Mouse (Mus musculus) lung, postnatal 4 days (tissue): ENCODE results near the gene Inpp4b.

Experiments used
- DNase-seq, 2 experiments: peaks; one replicate each; pipeline ENCODE4 v3.0.0; 2021

Gene Inpp4b

GRCm38 (mm10) chr8:81342236-81342998 is at the start of gene Inpp4b:
Inpp4b (plus strand) TSS chr8:81342556.
- peak; percentile 77 to 81 for DNase-seq

- no peak for DNase-seq
Observed at GRCm38 (mm10) chr8:81335250-81335649, 7.1 kb upstream of the Inpp4b start.

- peak in 1 of 2 experiments; percentile 14 for DNase-seq
Observed at GRCm38 (mm10) chr8:81341191-81341590, 1.2 kb upstream of the Inpp4b start.

- DNase-seq: peak; percentile 62 to 71
Observed at GRCm38 (mm10) chr8:81341591-81342235, 643 bp upstream of the Inpp4b start.

GRCm38 (mm10) chr8:81342999-81343302 is 595 bp downstream of the Inpp4b start:
- no peak for DNase-seq

GRCm38 (mm10) chr8:81345170-81345697 is 2.9 kb downstream of the Inpp4b start:
- no peak for DNase-seq

- peak in 1 of 2 experiments; percentile 42 for DNase-seq
Observed at GRCm38 (mm10) chr8:81349452-81349851, 7.1 kb downstream of the Inpp4b start.

GRCm38 (mm10) chr8:81353460-81353859 is 11.1 kb downstream of the Inpp4b start:
- DNase-seq: peak in 1 of 2 experiments; percentile 20

GRCm38 (mm10) chr8:81358108-81358507 is 15.8 kb downstream of the Inpp4b start:
- DNase-seq: no peak

GRCm38 (mm10) chr8:81360518-81360917 is 18.2 kb downstream of the Inpp4b start:
- no peak for DNase-seq

GRCm38 (mm10) chr8:81361162-81361561 is 18.8 kb downstream of the Inpp4b start:
- DNase-seq: no peak

GRCm38 (mm10) chr8:81370607-81371006 is 28.3 kb downstream of the Inpp4b start:
- no peak for DNase-seq

- no peak for DNase-seq
Observed at GRCm38 (mm10) chr8:81371844-81372243, 29.5 kb downstream of the Inpp4b start.

- DNase-seq: no peak
Observed at GRCm38 (mm10) chr8:81374877-81375475, 32.6 kb downstream of the Inpp4b start.

- DNase-seq: no peak
Observed at GRCm38 (mm10) chr8:81388953-81389352, 46.6 kb downstream of the Inpp4b start.

- no peak for DNase-seq
Observed at GRCm38 (mm10) chr8:81399071-81399470, 56.7 kb downstream of the Inpp4b start.

GRCm38 (mm10) chr8:81399501-81399900 is 57.1 kb downstream of the Inpp4b start:
- no peak for DNase-seq

GRCm38 (mm10) chr8:81412707-81413106 is 70.4 kb downstream of the Inpp4b start:
- no peak for DNase-seq

GRCm38 (mm10) chr8:81443957-81444356 is 101.6 kb downstream of the Inpp4b start:
- DNase-seq: no peak

GRCm38 (mm10) chr8:81449798-81450197 is 107.4 kb downstream of the Inpp4b start:
- DNase-seq: no peak

GRCm38 (mm10) chr8:81452082-81452481 is 109.7 kb downstream of the Inpp4b start:
- no peak for DNase-seq

- DNase-seq: no peak
Observed at GRCm38 (mm10) chr8:81454830-81455229, 112.5 kb downstream of the Inpp4b start.

GRCm38 (mm10) chr8:81463762-81464161 is 121.4 kb downstream of the Inpp4b start:
- no peak for DNase-seq

GRCm38 (mm10) chr8:81466776-81467175 is 124.4 kb downstream of the Inpp4b start:
- no peak for DNase-seq
